Mouse (Mus musculus) left cerebral cortex, adult 9 months (tissue): ENCODE measurements at regions not wholly inside any gene's neighbourhood (a gene's known extent, or its start where the extent isn't known, plus 50 kb on each side); places are given as distances from the start of the nearest gene placed in this dataset.

Experiments used
- DNase-seq, 2 experiments: peaks; one replicate each; pipeline ENCODE4 v3.0.0; 2022; ENCODE audit warnings: low spot score in 2 of 2

DNA sequence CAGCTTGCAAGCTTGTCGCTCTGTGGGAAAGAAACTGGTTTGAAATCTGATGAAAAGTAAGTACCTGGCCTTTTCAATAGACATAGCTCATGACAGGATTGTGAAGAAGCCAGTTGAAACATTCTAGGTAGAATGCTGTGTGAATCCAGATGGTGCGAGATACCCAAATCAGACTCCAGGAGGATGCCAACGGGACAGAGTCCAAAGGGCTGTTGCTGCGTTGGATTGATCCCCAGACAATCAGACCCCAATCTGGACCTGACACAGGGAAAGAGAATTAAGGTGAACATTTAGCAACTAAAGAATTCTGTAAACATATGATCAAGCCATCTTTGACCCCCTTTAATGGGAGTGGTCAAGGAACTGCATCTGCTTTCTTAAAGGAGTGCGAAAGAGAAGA, 296.6 kb upstream of the Gm15217 start:
- DNase-seq: no peak

DNA sequence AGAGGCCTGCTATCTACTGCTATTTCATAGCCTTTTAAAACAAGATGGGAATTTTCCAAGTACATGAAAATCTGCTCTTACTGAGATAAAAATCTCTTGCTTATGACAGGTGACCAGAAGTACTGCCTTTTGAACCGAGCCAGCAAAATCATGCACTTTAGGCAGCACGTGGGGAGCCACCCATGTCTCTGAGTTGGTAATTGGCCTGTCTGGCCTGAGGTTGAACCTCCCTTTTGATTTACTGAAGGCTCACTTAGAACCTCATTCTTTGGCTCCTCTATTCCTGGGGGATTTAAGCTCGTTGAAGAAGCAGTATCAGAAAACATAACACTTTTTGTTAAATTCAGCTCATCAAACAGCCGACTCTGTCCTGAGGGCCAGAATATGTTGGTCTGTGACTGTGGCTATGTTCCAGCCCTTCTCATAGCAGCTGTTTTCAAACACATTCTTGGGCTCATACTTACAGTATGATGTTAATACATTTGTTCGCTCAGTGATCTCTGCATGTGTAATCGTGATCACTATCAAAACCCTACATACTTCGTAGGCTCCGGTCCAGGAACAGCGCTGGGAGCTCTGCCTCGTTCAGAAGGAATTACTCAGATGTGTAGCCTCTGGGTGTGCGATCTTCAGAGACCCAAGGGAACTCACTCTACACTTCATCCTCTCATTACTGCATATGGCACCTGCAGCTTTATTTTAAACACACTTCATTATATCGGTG, 290.1 kb upstream of the Gm15217 start:
- no peak for DNase-seq

DNA sequence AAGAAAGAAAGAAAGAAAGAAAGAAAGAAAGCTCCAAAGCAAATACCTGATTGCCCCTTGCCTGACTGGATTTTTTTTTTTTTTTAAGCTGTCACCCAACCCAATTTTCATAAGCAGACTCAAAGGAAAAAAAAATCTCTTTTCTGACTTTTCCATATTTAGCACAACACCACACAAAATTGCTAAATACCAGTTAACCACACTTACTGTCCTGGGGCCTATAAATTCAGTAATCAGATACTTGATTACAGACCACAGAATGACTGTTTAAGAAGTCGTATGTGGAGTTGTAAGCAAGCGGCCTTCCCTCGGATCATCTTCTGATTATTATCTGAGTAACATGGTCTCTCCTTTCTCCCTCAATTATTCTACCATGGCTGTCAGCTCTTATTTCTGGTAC, 263.3 kb upstream of the Gm15217 start:
- no peak for DNase-seq

DNA sequence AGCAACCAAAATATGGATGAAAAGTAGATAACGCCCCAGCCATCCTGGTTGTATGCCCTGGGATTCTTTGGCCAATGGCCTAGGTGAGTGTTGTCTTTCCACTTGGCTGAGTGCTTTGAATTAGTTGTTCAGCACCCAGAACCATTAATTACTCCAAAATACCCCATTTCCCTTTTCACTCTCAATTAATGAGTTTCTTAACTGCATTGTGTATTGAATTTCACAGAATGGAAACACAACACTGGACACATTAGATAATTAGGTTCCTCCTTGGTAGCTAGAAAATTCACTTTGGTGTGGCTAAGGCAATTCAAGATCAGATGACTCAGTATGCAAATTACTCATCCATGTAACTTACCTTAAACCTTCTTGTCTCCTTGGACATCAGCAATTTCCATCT, 252.7 kb upstream of the Gm15217 start:
- DNase-seq: no peak

DNA sequence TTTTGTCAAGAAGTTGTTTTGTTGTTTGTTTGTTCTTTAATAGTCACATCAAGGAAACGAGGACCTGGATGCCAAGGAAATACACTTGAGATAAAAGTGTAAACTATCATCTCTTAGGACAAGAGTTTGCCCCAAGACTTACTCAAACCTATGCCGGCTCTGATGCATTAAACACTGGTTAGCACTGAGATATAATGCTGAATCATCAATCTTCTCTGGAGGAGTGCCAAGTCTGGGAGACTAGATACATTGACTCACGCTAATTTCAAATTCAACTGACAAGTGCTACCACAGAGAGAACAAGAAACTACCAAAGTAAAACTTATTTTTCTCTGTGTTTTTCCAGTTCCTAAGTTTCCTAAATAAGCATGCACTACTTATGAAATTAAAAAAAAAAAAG, 249.5 kb upstream of the Gm15217 start:
- no peak for DNase-seq

DNA sequence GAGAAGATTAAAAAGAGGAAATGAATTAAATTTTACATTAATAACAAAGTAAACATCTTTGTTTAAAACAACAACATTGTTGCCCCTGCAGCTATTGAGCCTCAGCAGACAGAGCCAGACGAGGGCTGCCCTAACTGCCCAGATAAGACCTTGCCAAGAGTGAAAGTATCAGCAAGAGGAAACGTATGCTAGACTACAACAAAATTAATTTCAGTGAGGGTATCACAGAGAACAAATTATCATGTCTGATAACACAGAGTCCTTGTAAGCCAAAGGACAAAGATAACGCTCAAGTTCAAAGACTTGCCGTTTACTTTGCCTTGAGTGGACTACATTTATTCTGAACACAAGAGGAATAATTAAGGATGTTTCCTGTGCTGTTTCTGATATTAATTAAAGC, 235.0 kb upstream of the Gm15217 start:
- DNase-seq: no peak

DNA sequence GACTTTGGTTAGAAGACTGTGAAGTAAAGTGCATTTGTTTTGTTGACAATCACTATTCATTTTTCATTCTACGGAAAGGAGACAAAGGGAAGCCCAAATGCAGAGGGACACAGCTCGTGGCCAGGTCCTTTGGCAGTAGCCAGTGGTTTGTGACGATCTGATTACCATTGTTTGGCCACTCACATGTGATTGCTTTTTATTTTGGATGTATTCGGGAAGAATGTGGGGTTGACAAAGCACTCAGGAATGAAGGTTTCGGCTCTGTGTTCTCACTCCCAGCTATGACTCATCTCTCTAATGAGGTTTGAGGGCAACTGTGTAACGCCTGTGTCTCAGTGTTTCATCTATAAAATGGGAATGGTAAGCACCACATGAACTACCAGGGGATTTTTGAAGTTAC, 234.5 kb upstream of the Gm15217 start:
- no peak for DNase-seq

DNA sequence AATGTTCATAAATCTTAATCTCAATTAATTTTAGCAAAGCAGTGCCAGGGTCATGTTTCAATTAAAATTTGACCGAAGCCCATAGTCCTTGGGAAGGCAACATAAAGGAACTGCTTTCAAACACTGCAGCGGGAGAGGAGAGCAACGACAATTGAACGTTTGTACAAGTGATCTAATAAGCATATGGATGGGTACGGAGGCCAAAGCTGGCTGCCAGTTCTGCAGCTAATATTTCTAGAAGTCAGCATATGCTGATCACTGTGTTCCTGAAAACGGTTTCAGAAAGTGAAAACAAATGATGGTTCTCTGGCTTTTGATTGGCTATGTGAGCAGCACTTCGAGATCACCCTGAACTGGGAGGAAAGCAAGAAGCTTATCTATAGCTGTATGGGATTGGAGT, 233.6 kb upstream of the Gm15217 start:
- DNase-seq: no peak

DNA sequence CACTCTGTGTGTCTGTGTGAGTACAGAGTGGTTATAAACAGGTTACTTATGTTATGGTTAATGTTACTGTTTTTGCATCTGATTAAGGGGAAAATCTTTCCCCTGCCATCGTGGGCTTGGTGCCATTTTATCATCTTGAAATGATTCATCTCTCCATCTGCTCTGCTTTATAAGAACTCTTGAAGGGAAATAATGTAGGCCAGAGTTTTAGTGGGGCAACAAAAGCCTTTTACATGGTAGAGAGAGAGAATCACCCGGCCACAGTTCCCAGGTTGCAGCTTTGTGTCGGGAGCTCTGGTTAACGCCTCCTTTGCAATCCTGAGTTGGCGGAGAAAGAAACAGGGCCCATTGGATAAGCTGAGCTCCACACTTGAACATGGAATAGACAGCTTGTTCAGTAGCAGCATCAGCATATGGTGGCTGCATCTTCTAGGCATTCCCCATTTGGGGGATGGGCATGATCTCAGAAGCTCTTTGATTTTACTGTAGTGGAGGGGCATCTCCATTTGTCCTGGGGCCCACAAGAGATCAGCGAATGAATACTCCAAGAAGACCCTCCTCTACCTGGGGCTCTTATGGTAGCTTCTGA, 230.0 kb upstream of the Gm15217 start:
- peak in 1 of 2 experiments; percentile 53 for DNase-seq

DNA sequence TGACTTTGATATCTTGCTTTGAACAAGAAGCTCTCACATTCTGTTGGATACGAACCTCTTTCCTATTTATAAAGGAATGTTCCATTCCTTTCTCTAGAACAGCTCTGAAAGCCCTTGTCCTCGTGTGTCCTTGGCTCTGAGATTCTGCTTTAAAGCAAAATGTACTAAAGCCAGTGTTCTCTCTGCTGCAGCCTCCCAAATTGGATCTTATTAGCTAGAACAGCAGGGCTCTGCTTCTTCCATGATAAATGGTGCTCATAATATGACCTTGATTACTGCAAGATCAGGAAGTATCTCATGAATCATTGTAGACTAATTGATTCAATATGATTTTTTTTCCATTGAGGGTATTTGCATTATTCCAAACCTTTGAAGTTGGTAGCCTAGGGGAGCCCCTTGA, 220.5 kb upstream of the Gm15217 start:
- no peak for DNase-seq

DNA sequence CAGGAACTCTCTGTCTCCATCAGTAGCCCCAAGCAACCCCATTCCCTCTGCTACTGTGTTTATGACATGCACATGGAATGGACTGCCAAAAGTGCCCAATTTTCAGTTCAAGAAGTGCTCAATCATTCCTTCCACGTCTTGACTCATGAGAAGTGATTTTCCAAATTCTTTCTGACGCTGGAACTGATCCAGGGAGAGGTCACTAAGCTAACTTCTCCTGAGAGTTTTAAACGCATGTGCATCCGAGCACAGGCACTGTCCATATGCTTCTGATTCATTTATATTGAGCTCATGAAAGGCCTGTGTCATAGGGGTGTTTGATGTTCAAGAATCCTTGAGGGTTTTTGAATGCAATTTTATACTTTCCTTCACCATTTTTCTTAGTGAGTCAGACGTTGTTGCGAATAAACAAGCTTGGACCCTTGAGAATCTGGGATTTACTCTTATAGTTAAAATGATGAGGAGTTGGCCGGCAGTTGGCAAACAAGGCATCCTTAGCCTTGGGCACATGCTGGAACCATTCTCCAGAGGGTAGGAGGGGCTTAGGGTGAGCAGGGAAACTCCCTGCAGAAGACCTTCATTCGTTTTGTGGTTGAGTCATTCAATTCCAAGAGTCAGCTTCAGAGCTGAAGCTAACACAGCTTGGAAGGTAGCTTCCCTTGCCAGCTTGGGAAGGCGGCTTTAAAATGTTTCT, 206.9 kb upstream of the Gm15217 start:
- no peak for DNase-seq

DNA sequence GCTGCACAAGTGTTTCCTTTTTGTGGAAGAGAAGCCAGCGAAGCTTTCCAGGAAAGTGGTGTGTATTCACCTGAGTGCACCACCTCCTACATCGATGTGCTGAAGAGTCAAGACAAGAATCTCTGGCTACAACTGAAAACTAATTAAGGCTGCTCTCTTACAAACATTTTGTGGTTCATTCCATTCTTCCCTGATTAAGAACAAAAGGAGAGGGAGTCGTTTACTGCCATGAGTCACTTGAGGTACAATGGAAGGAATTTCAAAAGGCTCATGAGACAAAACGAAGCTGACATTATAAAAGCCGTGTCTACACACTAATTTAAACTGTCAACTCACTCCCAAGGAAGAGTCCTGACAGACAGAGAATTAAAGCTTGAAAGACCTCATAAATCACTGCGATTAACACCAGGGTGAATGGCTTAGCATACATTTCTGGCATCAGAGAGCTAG, 206.3 kb upstream of the Gm15217 start:
- DNase-seq: no peak

DNA sequence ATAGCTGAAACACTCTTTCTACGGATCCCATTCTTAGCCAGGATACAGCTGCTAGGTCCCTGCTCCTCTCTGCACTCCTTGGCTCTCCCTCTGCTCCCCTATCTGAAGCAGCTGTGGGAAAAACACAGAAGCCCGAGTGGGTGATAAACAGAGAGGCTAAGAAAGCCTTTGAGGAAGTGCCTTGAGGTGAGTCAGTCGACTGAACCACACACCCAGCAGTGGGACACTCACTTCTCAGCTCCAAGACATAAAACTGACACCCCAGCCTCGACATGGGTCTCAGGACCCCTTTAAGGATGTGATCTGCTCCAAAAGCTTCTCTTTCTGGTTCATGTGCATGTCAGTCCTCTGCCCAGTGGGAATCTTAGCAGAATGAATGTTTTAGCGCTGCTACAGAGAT, 204.8 kb upstream of the Gm15217 start:
- DNase-seq: no peak

DNA sequence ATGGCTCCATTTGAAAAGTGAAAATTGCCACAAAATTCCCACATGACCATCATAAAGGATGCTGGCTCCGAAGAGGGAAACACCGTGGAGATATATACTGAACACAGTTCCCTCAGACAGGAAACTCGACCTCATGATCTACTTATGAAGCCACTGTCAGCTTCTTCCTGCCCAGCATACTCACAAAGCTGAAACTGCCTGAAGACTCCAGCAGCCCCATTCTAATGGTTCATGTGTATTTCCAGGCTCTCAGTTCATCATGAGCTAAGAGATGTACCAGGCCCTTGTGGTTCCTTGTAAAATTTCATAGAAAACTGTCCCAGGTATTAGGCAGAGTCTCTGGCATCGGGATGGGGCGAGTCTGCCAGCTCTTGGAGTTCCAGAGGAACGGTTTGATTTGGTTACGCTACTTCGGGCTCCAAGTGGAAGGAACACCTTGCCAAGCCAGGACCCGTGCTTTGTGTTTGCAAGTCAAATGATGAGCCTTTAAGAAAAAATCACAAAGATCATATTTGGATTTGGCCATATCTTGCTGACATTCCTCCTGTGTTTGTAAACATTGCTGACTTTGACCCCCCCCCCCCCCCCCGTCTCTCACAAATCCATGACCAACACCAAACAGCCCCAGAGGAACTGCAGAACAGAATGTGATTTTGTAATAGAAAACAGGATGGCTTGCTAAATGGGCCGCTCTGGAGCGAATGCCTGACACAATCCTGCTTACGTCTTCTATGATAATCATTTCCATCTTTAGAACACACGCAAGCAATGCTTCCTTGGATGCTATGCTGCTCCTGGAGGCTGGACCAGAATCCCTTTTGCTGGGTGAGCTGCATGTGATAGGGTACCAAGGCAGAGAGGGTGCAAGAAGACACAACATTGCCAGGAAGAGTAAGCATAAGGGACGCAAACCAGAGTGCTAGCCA, 203.7 kb upstream of the Gm15217 start:
- DNase-seq: no peak

DNA sequence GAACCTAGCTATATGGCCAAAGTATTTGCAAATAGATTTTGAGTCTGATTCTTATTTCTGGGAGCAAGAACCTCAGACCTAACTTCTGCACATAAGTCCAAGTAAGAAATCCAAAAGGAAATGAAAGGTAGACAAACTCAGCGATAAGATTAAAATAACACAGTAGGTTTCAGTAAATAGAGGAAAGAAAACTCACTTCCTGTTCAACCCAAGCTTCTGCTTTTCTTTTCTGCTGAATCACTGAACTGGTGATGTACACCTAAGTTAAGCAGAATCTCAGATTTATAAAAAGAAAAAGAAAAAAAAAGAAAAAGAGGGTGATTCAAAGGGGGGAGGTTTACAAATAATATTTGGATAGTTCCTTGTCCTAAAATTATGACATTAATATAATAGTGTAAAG, 200.2 kb upstream of the Gm15217 start:
- no peak for DNase-seq

DNA sequence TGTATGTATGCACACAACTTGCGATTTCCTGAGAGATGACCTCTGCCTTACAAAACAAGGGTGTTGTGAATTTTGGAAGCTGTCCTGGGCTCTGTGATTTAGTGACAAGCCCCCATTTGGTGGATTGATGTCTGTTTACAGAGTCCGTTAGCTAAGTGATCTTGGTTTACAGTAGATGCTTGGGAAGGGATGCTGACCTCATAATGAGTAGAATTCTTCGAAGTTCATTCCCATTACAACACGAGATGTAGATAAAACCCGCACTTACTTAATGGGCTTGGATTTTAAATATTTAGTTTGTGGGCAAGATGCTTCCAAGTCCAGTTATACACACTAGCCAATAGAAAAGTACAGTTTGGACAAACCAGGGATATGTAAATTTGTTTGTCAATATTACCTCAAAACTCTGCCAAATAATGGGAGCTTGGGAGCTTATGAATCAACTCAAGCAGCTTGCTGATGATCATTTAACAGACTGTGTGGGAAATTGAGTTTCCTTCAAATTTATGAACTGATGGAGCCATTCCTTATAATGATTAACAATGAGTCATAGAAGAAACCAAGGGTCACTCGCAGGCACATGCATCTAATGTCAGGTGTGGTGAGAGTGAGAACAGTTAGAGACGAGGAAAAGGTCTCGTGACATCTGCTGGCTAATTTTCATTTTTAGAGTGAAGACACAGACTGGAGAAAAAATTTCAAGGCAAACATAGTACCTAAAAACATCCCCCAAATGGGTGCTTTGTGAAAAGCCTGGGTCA, 187.4 kb upstream of the Gm15217 start:
- no peak for DNase-seq

DNA sequence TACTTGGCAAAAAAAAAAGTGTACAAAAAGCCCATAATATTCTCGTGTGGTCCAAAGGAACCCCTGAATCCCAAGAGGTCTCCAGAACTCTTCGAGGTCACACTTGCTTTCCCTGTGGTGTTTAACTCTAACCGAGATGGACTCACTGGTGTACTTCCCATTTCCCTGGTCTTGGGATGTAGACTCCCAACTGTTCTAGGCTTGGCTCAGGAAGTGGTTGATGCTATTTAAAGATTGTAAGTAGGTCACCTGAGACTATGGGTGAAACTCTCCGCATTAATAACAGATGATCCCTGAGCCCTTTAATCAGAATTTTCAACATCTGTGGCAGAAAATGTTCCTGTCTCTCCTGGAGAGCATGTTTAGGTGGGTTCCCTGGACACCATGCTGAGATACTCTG, 185.6 kb upstream of the Gm15217 start:
- no peak for DNase-seq

DNA sequence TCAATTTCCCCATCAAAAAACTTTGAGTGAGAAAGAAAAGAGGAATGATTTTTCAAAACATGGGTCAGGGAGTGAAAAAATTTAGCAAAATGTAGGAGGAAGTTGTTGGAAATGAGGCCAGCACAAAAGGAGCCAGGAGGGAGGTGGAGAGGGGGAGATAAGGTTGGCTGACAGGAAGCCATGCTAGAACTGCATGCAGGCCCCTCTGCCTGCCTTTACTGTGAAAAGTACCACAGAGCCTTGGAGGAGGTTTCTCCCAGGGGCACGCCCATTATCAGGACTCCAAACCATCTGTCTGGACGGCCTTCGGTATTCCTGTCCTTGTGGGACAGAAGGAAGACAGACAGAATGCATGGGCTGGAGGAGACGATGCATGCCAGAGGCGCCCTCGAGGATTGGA, 183.3 kb upstream of the Gm15217 start:
- DNase-seq: no peak

DNA sequence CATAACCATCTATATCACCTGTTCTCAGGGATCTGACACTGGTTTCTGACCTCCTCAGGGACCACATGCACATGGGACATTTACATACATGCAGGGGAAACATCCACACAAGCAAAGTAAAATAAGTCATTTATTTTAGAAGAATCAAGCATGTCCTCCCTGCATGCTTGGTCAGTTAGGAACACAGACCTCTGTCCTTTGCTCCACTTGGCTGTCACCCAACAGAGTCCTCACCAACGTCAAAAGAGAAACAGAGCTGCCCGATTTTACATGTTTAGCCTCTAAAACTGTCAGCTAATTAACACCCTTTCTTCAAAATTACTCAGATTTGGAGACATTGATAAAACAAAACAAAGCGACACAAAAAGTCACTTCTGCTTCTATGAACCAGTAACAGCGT, 176.4 kb upstream of the Gm15217 start:
- no peak for DNase-seq

DNA sequence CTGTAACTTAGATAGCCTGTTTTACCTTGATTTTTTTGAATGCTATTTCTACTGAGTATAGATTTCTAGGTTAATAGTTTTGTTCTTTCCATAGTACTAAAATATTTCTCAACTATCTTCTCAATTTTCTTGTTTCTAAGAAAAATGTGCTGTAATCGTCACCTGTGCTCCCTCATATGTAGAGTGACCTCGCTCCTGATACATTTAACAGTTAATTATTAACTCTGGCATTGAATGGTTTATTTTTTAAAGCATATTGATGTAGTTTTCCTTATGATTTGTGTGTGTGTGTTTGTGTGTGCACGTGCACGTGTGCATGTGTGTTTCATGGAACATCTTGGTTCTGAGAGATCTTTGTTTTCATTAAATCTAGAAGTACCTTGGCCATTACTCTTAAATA, 158.7 kb upstream of the Gm15217 start:
- no peak for DNase-seq

DNA sequence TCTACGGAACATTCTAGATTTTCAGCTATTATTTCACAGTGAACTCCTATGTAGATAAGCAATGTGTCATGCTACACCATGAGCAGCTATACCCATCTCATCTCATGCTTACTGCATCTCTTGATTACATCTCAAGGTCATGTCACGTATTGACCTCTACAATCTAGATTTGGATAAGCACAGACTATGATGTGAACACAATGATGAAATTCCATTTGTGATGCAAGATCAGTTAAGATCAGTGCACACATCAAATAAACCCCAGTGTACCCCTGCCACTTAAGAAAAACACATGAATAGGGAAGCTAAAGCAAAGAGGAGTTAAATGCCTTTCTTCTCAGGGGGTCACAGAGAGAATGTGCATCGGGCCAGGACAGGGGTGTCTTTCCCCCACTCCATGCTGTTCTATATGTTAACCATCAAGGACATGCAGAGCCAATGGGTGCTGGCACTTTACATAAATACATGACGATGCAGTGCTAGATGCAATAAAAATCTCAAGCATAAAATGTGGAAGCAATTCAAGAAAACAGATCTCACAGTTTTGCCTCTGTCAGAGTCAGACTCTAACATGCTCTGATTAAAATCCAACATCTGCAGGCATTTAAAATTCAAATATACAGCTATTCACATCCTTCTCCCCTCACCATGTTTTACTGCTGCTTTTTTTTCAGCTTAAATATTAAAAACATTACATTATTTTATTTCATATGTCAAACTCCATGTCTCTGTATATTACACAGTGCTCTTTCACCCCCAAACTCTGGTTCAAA, 157.1 kb upstream of the Gm15217 start:
- no peak for DNase-seq
